Mouse (Mus musculus): ENCODE measurements around the gene Lrrtm4.

Lrrtm4 gene

GRCm38 (mm10) chr6:80720468-80720867 is 701.8 kb downstream of the Lrrtm4 start:
- DNase-seq (ENCODE audit: low spot score), result no peak

- no peak for DNase-seq (ENCODE audit: low spot score)
Measured at GRCm38 (mm10) chr6:80733416-80733815, 714.7 kb downstream of the Lrrtm4 start.

- no peak for DNase-seq (ENCODE audit: low spot score)
Measured at GRCm38 (mm10) chr6:80750769-80751168, 732.1 kb downstream of the Lrrtm4 start.

GRCm38 (mm10) chr6:80760641-80761204 is 742.0 kb downstream of the Lrrtm4 start:
- no peak for DNase-seq (ENCODE audit: low spot score)

- DNase-seq (ENCODE audit: low spot score), result no peak
Measured at GRCm38 (mm10) chr6:80786282-80786681, 767.6 kb downstream of the Lrrtm4 start.

GRCm38 (mm10) chr6:80823753-80824152 is 805.1 kb downstream of the Lrrtm4 start:
- no peak for DNase-seq (ENCODE audit: low spot score)

GRCm38 (mm10) chr6:80839784-80840183 is 821.1 kb downstream of the Lrrtm4 start:
- no peak for DNase-seq (ENCODE audit: low spot score)

- DNase-seq (ENCODE audit: low spot score), result no peak
Measured at GRCm38 (mm10) chr6:80845294-80845693, 826.6 kb downstream of the Lrrtm4 start.

GRCm38 (mm10) chr6:80856910-80857543 is 838.4 kb downstream of the Lrrtm4 start:
- DNase-seq (ENCODE audit: low spot score), result no peak
